ENCODE assay signal across 9 mouse cellular contexts in the genomic region with DNA sequence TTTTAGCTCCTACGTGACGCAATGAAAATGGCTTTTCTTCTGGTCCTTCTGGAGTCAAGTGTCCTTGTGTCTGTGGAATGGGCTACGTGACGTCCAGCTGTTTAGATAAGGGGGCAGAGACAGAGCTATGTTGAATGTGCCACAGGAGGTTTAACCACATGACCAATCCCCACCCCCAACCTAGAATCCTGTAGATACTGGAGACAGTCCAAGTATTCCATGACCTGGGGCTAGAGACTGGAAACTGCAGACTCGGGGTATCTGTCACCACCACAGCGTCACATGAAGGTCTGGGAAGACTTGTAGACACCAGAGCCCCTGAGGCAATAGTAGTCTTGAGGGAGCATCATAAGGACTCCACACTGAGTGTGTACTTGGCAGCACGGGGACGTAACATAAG. TPM values are rescaled to one million over a fixed set of nuclear protein-coding genes. Genes with fewer than 3 reads are reported as not detected.
DNase-seq lines count a peak whose midpoint lies in the region; ATAC-seq and TF ChIP-seq lines count a peak whose summit lies in the region.
"Had no signal": no experiment of that assay in that cellular context is flagged by ENCODE, and none has a peak within 500 bp of the region (broad histone marks: within the 10 kb centered on the region; RNA-seq: fewer than 3 reads in every experiment).

No protein-coding gene starts in this region.

- H3K4me2 ChIP-seq in heart, embryonic 16.5 days (ENCODE audit: low read depth, low read length): no peak overlapping the region

- ATAC-seq in heart, embryonic 16.5 days (replicated peaks; ENCODE audit: extremely low read depth, insufficient read depth, low FRiP score): peak; percentile 59

- peak in 1 of 2 experiments; percentile 8 for DNase-seq in heart, adult 2 months
- DNase-seq in heart, postnatal 25 days (ENCODE audit: low spot score): no peak
- DNase-seq in lung, postnatal 10 days: peak; percentile 43
- DNase-seq in lung, postnatal 14 days: no peak
- no peak for DNase-seq in adrenal gland, postnatal 36 days
- no peak for DNase-seq in layer of hippocampus, adult 11-12 months (ENCODE audit: low spot score)
- DNase-seq: cerebellum, adult 18-20 months had no signal

- peaks cover 6% of the 10 kb centered on the region; the same call in 1 of the 2 replicates for H3K36me3 ChIP-seq in heart, adult 2 months (ENCODE audit: control insufficient read depth, insufficient read depth, low read length)
- H3K36me3 ChIP-seq in heart, embryonic 16.5 days (ENCODE audit: control insufficient read depth, insufficient read depth): no peaks in the 10 kb centered on the region
- no peaks in the 10 kb centered on the region for H3K36me3 ChIP-seq in small intestine, adult 2 months (ENCODE audit: control insufficient read depth, insufficient read depth, low read length)

- no peak overlapping the region; the same call in 1 of the 2 replicates for H3K9ac ChIP-seq in heart, adult 2 months (ENCODE audit: low read depth, low read length)
- H3K9ac ChIP-seq in heart, embryonic 16.5 days (ENCODE audit: low read length): 0 out of 2 replicates have a peak overlapping the region, but pooled peaks have one; percentile 31

- intact Hi-C loops in heart, adult 2 months (cut with DNase I): loop anchor here (1.0 to 2.0 kb wide), 3 partner anchors 8 to 33 kb away; no protein-coding TSS in a partner anchor
- intact Hi-C loops in heart, postnatal 25 days (cut with DNase I): no loop called here

- H3K4me1 ChIP-seq in heart, adult 2 months (ENCODE audit: control insufficient read depth, insufficient read depth, low read length): peaks cover 34% of the 10 kb centered on the region
- H3K4me1 ChIP-seq in heart, embryonic 16.5 days (ENCODE audit: control insufficient read depth, insufficient read depth, low read length): peaks cover 27% of the 10 kb centered on the region
- H3K4me1 ChIP-seq in small intestine, adult 2 months (ENCODE audit: control insufficient read depth, insufficient read depth, insufficient read length, low read length): peaks cover 58% of the 10 kb centered on the region

- no peaks in the 10 kb centered on the region for H3K79me2 ChIP-seq in heart, adult 2 months (replicated peaks; ENCODE audit: control insufficient read depth, insufficient read depth, low read length)

- WGBS in heart, adult 2 months: 71% methylated on average over 8 of the region's 8 CpGs
- WGBS in heart, embryonic 16.5 days: 30% methylated on average over 8 of the region's 8 CpGs
- 36% methylated on average over 8 of the region's 8 CpGs for WGBS in small intestine, adult 2 months

- H3K27me3 ChIP-seq in heart, adult 2 months (ENCODE audit: control insufficient read depth, insufficient read depth, low read length): no peaks in the 10 kb centered on the region
- H3K27me3 ChIP-seq in heart, embryonic 16.5 days (ENCODE audit: control insufficient read depth, insufficient read depth, low read length): no peaks in the 10 kb centered on the region
- H3K27me3 ChIP-seq in small intestine, adult 2 months (ENCODE audit: control insufficient read depth, insufficient read depth, low read length): no peaks in the 10 kb centered on the region

- no peak for TF ChIP-seq EP300 in heart, adult 2 months (IDR thresholded peaks at IDR 0.05; ENCODE audit: insufficient read depth, low read depth, low read length)

- TF ChIP-seq POLR2A in heart, adult 2 months (IDR thresholded peaks at IDR 0.05; ENCODE audit: insufficient read depth, low read depth, low read length): no peak
- TF ChIP-seq POLR2A in small intestine, adult 2 months (IDR thresholded peaks at IDR 0.05; ENCODE audit: low read depth, low read length): no peak

- H3K9me3 ChIP-seq in heart, embryonic 16.5 days (replicated peaks; ENCODE audit: control insufficient read depth, low read length): no peaks in the 10 kb centered on the region

- no peak for TF ChIP-seq CTCF in heart, adult 2 months (IDR thresholded peaks at IDR 0.05)
- TF ChIP-seq CTCF in small intestine, adult 2 months (IDR thresholded peaks at IDR 0.05; ENCODE audit: extremely low read depth, insufficient read length, insufficient replicate concordance, low read depth, low read length): no peak

- H3K27ac ChIP-seq in heart, adult 2 months: peak overlapping the region; percentile 90
- peak overlapping the region; percentile 70 for H3K27ac ChIP-seq in heart, embryonic 16.5 days (ENCODE audit: low read length)
- H3K27ac ChIP-seq in small intestine, adult 2 months (ENCODE audit: insufficient read depth, low read depth, low read length): peak overlapping the region; percentile 98

- no peak overlapping the region for H3K4me3 ChIP-seq in heart, adult 2 months
- H3K4me3 ChIP-seq in heart, embryonic 16.5 days (ENCODE audit: low read length): no peak overlapping the region
- H3K4me3 ChIP-seq in small intestine, adult 2 months (ENCODE audit: low read depth, low read length): no peak overlapping the region

RNA-seq across cellular contexts. Expression of gene Gm17334, which starts 22.8 kb away (rescaled TPM):
- total RNA-seq in heart, adult 2 months (2021): under 1 TPM in 1 of 2 experiments, not detected in 1; 0.47 TPM
- polyA plus RNA-seq in heart, adult 2 months (2012; rRNA removed): 1.4 and 1.8 TPM in 2 replicates
- total RNA-seq in heart, postnatal 25 days (2021): under 1 TPM in 1 of 2 experiments, not detected in 1; 0.31 TPM
- 0.16 and 0.53 TPM in 2 replicates for polyA plus RNA-seq in heart, embryonic 16.5 days (2015; fragmentation: Nextera tagmentation; extraction: Ambion mirVana)
- 0.25 and 1.6 TPM in 2 replicates for polyA plus RNA-seq in small intestine, adult 2 months (2012; rRNA removed)
- 1 to 10 TPM in 1 of 2 experiments, not detected in 1; 1.1 TPM for total RNA-seq in adrenal gland, postnatal 36 days (2021)

RNA-seq across cellular contexts. Expression of gene Irf1, which starts 26.0 kb away (rescaled TPM):
- total RNA-seq in heart, adult 2 months (2021): 10 to 100 TPM; 15.2 to 19.7 TPM
- polyA plus RNA-seq in heart, adult 2 months (2012; rRNA removed): 20.5 and 28.6 TPM in 2 replicates
- total RNA-seq in heart, postnatal 25 days (2021): 10 to 100 TPM; 13.7 to 21.1 TPM
- 17.2 and 25.7 TPM in 2 replicates for polyA plus RNA-seq in heart, embryonic 16.5 days (2015; fragmentation: Nextera tagmentation; extraction: Ambion mirVana)
- 93.3 and 233 TPM in 2 replicates for polyA plus RNA-seq in small intestine, adult 2 months (2012; rRNA removed)
- total RNA-seq in adrenal gland, postnatal 36 days (2021): 10 to 100 TPM; 24.3 to 26.0 TPM
